Mouse (Mus musculus): ENCODE results near the gene Ebf1.

Ebf1 gene

GRCm38 (mm10) chr11:44703951-44704350 lies 86.8 kb downstream of the Ebf1 start:
- DNase-seq (ENCODE audit: low spot score in 2 of 2) = no peak

GRCm38 (mm10) chr11:44705811-44706210 lies 88.7 kb downstream of the Ebf1 start:
- no peak for DNase-seq (ENCODE audit: low spot score in 2 of 2)

- DNase-seq (ENCODE audit: low spot score in 2 of 2) = no peak
Observed at GRCm38 (mm10) chr11:44706386-44706785, 89.3 kb downstream of the Ebf1 start.

GRCm38 (mm10) chr11:44707381-44708289 lies 90.5 kb downstream of the Ebf1 start:
- no peak for DNase-seq (ENCODE audit: low spot score in 2 of 2)

- no peak for DNase-seq (ENCODE audit: low spot score in 2 of 2)
Observed at GRCm38 (mm10) chr11:44708290-44708685, 91.2 kb downstream of the Ebf1 start.

- DNase-seq (ENCODE audit: low spot score in 2 of 2) = no peak
Observed at GRCm38 (mm10) chr11:44709073-44709618, 92.0 kb downstream of the Ebf1 start.

GRCm38 (mm10) chr11:44709869-44710460 lies 92.8 kb downstream of the Ebf1 start:
- no peak for DNase-seq (ENCODE audit: low spot score in 2 of 2)

GRCm38 (mm10) chr11:44710861-44711260 lies 93.7 kb downstream of the Ebf1 start:
- DNase-seq (ENCODE audit: low spot score in 2 of 2) = no peak

- DNase-seq (ENCODE audit: low spot score in 2 of 2) = no peak
Observed at GRCm38 (mm10) chr11:44714188-44714587, 97.1 kb downstream of the Ebf1 start.

GRCm38 (mm10) chr11:44715776-44716175 lies 98.7 kb downstream of the Ebf1 start:
- no peak for DNase-seq (ENCODE audit: low spot score in 2 of 2)

- no peak for DNase-seq (ENCODE audit: low spot score in 2 of 2)
Observed at GRCm38 (mm10) chr11:44716928-44717327, 99.8 kb downstream of the Ebf1 start.

- DNase-seq (ENCODE audit: low spot score in 2 of 2) = no peak
Observed at GRCm38 (mm10) chr11:44717636-44718035, 100.5 kb downstream of the Ebf1 start.

- no peak for DNase-seq (ENCODE audit: low spot score in 2 of 2)
Observed at GRCm38 (mm10) chr11:44721976-44722375, 104.9 kb downstream of the Ebf1 start.

- no peak for DNase-seq (ENCODE audit: low spot score in 2 of 2)
Observed at GRCm38 (mm10) chr11:44723950-44724502, 106.9 kb downstream of the Ebf1 start.

- DNase-seq (ENCODE audit: low spot score in 2 of 2) = no peak
Observed at GRCm38 (mm10) chr11:44725732-44726131, 108.6 kb downstream of the Ebf1 start.

- no peak for DNase-seq (ENCODE audit: low spot score in 2 of 2)
Observed at GRCm38 (mm10) chr11:44727376-44727775, 110.3 kb downstream of the Ebf1 start.

- DNase-seq (ENCODE audit: low spot score in 2 of 2) = no peak
Observed at GRCm38 (mm10) chr11:44727821-44728220, 110.7 kb downstream of the Ebf1 start.

GRCm38 (mm10) chr11:44728271-44728670 lies 111.2 kb downstream of the Ebf1 start:
- DNase-seq (ENCODE audit: low spot score in 2 of 2) = no peak

- DNase-seq (ENCODE audit: low spot score in 2 of 2) = no peak
Observed at GRCm38 (mm10) chr11:44729931-44730330, 112.8 kb downstream of the Ebf1 start.

- no peak for DNase-seq (ENCODE audit: low spot score in 2 of 2)
Observed at GRCm38 (mm10) chr11:44731763-44732162, 114.6 kb downstream of the Ebf1 start.

GRCm38 (mm10) chr11:44733276-44733675 lies 116.2 kb downstream of the Ebf1 start:
- DNase-seq (ENCODE audit: low spot score in 2 of 2) = no peak

- no peak for DNase-seq (ENCODE audit: low spot score in 2 of 2)
Observed at GRCm38 (mm10) chr11:44738046-44738445, 120.9 kb downstream of the Ebf1 start.

GRCm38 (mm10) chr11:44738820-44739219 lies 121.7 kb downstream of the Ebf1 start:
- DNase-seq (ENCODE audit: low spot score in 2 of 2) = no peak

All from spleen, postnatal 10 days (tissue).